Mouse (Mus musculus) C2C12 (cell line): ENCODE measurements around the gene Olfr715b. TPM values are rescaled to one million over a fixed set of nuclear protein-coding genes. Genes with fewer than 3 reads are reported as not detected.
"Not testable (repeated sequence)": the region's sequence is repeated elsewhere in the genome, so short reads cannot be mapped to it uniquely, and the experiment has no call there.

ENCODE experiments used
- H3K27me3 ChIP-seq: one replicate; pipeline ENCODE4 v1.6.1; 2011; ENCODE audit not compliant: control insufficient read depth, insufficient read depth, insufficient read length
- H3K36me3 ChIP-seq: one replicate; pipeline ENCODE4 v1.6.1; 2011; ENCODE audit not compliant: control insufficient read depth, insufficient read depth
- H3K4me3 ChIP-seq: one replicate; pipeline ENCODE4 v1.5.1; 2011; ENCODE audit warnings: mild to moderate bottlenecking, control low read depth; ENCODE audit not compliant: poor library complexity, insufficient read depth, severe bottlenecking
- H3K79me2 ChIP-seq: one replicate; pipeline ENCODE4 v1.6.1; 2011; ENCODE audit not compliant: control insufficient read depth, insufficient read depth
- H3K79me3 ChIP-seq: one replicate; pipeline ENCODE4 v1.6.1; 2011; ENCODE audit warnings: low read depth, control low read depth
- H3ac ChIP-seq: one replicate; pipeline ENCODE3; 2011; ENCODE audit warnings: low read depth; ENCODE audit not compliant: control insufficient read depth, insufficient read length
- CEBPB ChIP-seq: IDR thresholded peaks from one replicate; pipeline ENCODE4 v1.6.1; 2011; ENCODE audit warnings: low read depth, mild to moderate bottlenecking, control low read depth, moderate library complexity
- CTCF ChIP-seq: IDR thresholded peaks from one replicate; pipeline ENCODE4 v1.5.1; 2011; ENCODE audit not compliant: control insufficient read depth, insufficient read depth, insufficient read length
- FOSL1 ChIP-seq: IDR thresholded peaks from one replicate; pipeline ENCODE4 v1.8.0; 2011; ENCODE audit warnings: mild to moderate bottlenecking, low read length; ENCODE audit not compliant: poor library complexity, insufficient read depth, severe bottlenecking
- MAX ChIP-seq: IDR thresholded peaks from one replicate; pipeline ENCODE4 v1.6.1; 2011; ENCODE audit warnings: mild to moderate bottlenecking, control low read depth
- MYOD1 ChIP-seq: IDR thresholded peaks from one replicate; pipeline ENCODE4 v1.6.1; 2011; ENCODE audit warnings: low read depth; ENCODE audit not compliant: control insufficient read depth, insufficient read length
- MYOG ChIP-seq: IDR thresholded peaks from one replicate; pipeline ENCODE4 v1.6.1; 2011; ENCODE audit not compliant: control insufficient read depth, insufficient read length; ENCODE audit errors: extremely low read depth
- USF1 ChIP-seq: IDR thresholded peaks from one replicate; pipeline ENCODE4 v1.6.1; 2011; ENCODE audit warnings: low read depth, mild to moderate bottlenecking, control low read depth, moderate library complexity
- long read RNA-seq, 2 experiments: library from polyadenylated mRNA; unstranded; transcript quantifications; one replicate each; pipeline ENCODE4 v2.0.0; 2019 to 2020
- polyA plus RNA-seq: library from polyadenylated mRNA; unstranded; fragments of >200 nt; fragmentation: generic; extraction: Trizol; gene quantifications from one replicate; pipeline ENCODE4 v1.2.1, GENCODE M21; 2012; ENCODE audit warnings: missing spikeins

Olfr715b gene
- polyA plus RNA-seq: not detected
- long read RNA-seq, experiment 1: 0 reads
- long read RNA-seq, experiment 2: 0 reads

- H3K27me3 ChIP-seq, H3K36me3 ChIP-seq, H3ac ChIP-seq, H3K79me2 ChIP-seq, H3K4me3 ChIP-seq, H3K79me3 ChIP-seq: not testable (repeated sequence)
These were observed at the start of gene Olfr715b for GRCm38 (mm10) chr7:107110269-107110668. Gene Olfr715b (minus strand): TSS chr7:107110369.

GRCm38 (mm10) chr7:107138027-107138426, 27.9 kb upstream of the Olfr715b start, which contains the start of gene Olfr716:
Gene Olfr716 (plus strand): TSS chr7:107138327.
- H3K27me3 ChIP-seq, H3K79me2 ChIP-seq, H3K79me3 ChIP-seq, H3ac ChIP-seq, H3K36me3 ChIP-seq, H3K4me3 ChIP-seq: not testable (repeated sequence)

GRCm38 (mm10) chr7:107130983-107131382, 20.8 kb upstream of the Olfr715b start, which contains the start of gene Olfr715:
Gene Olfr715 (minus strand): TSS chr7:107131083.
- not testable (repeated sequence) for H3K4me3 ChIP-seq, H3K79me3 ChIP-seq, H3K36me3 ChIP-seq, H3ac ChIP-seq, H3K79me2 ChIP-seq, H3K27me3 ChIP-seq

GRCm38 (mm10) chr7:107092920-107093319, 17.2 kb downstream of the Olfr715b start, which contains the start of gene Olfr17:
Gene Olfr17 (plus strand): TSS chr7:107093220.
- no peak within 1 kb of the TSS for H3ac ChIP-seq
- H3K4me3 ChIP-seq: no peak within 1 kb of the TSS
- no peaks in the 10 kb centered on the region for H3K27me3 ChIP-seq
- TF ChIP-seq MYOD1: no peak
- TF ChIP-seq MAX: no peak
- TF ChIP-seq USF1: no peak
- no peak for TF ChIP-seq CTCF
- no peak for TF ChIP-seq CEBPB
- no peak for TF ChIP-seq FOSL1
- no peak for TF ChIP-seq MYOG
- no peaks in the 10 kb centered on the region for H3K79me2 ChIP-seq
- no peaks in the 10 kb centered on the region for H3K79me3 ChIP-seq
- no peaks in the 10 kb centered on the region for H3K36me3 ChIP-seq

GRCm38 (mm10) chr7:107070681-107071080, 39.5 kb downstream of the Olfr715b start, which contains the start of gene Olfr714:
Gene Olfr714 (plus strand): TSS chr7:107070981.
- Histone ChIP-seq H3K36me3 (no peaks in the 10 kb centered on the region), H3ac (no peak within 1 kb of the TSS), H3K79me2 (no peaks in the 10 kb centered on the region), H3K27me3 (no peaks in the 10 kb centered on the region), H3K4me3 (no peak within 1 kb of the TSS), H3K79me3 (no peaks in the 10 kb centered on the region)
- no peak for TF ChIP-seq USF1
- TF ChIP-seq CEBPB: no peak
- TF ChIP-seq MYOD1: no peak
- no peak for TF ChIP-seq FOSL1
- no peak for TF ChIP-seq CTCF
- no peak for TF ChIP-seq MYOG
- no peak for TF ChIP-seq MAX

Other genes with a start within 250 kb of the Olfr715b start
- gene Olfr704, start 247.2 kb downstream of the Olfr715b start, polyA plus RNA-seq: not detected
- gene Olfr705, start 233.5 kb downstream of the Olfr715b start, polyA plus RNA-seq: not detected
- not detected for gene Olfr706, start 222.2 kb downstream of the Olfr715b start, polyA plus RNA-seq
- gene Olfr707, start 209.1 kb downstream of the Olfr715b start, polyA plus RNA-seq: not detected
- gene Olfr1532-ps1, start 202.4 kb downstream of the Olfr715b start, polyA plus RNA-seq: not detected
- not detected for gene Olfr709-ps1, start 178.2 kb downstream of the Olfr715b start, polyA plus RNA-seq
- not detected for gene Olfr710, start 162.1 kb downstream of the Olfr715b start, polyA plus RNA-seq
- not detected for gene Olfr6, start 146.4 kb downstream of the Olfr715b start, polyA plus RNA-seq
- not detected for gene Olfr711, start 134.9 kb downstream of the Olfr715b start, polyA plus RNA-seq
- gene Olfr2, start 104.3 kb downstream of the Olfr715b start, polyA plus RNA-seq: not detected
- not detected for gene Olfr713, start 79.2 kb downstream of the Olfr715b start, polyA plus RNA-seq
- gene Olfr714, start 39.4 kb downstream of the Olfr715b start, polyA plus RNA-seq: not detected
- gene Olfr17, start 17.1 kb downstream of the Olfr715b start, polyA plus RNA-seq: not detected
- not detected for gene Olfr715, start 20.7 kb upstream of the Olfr715b start, polyA plus RNA-seq
- not detected for gene Olfr716, start 28.0 kb upstream of the Olfr715b start, polyA plus RNA-seq
- gene Nlrp14, start 56.6 kb upstream of the Olfr715b start, polyA plus RNA-seq: not detected
- not detected for gene Rbmxl2, start 99.1 kb upstream of the Olfr715b start, polyA plus RNA-seq